Mouse (Mus musculus): ENCODE measurements around the gene Cux1.
A peak's percentile ranks its signal among the peaks of the same experiment; 100 is the strongest.

The Cux1 gene

DNA sequence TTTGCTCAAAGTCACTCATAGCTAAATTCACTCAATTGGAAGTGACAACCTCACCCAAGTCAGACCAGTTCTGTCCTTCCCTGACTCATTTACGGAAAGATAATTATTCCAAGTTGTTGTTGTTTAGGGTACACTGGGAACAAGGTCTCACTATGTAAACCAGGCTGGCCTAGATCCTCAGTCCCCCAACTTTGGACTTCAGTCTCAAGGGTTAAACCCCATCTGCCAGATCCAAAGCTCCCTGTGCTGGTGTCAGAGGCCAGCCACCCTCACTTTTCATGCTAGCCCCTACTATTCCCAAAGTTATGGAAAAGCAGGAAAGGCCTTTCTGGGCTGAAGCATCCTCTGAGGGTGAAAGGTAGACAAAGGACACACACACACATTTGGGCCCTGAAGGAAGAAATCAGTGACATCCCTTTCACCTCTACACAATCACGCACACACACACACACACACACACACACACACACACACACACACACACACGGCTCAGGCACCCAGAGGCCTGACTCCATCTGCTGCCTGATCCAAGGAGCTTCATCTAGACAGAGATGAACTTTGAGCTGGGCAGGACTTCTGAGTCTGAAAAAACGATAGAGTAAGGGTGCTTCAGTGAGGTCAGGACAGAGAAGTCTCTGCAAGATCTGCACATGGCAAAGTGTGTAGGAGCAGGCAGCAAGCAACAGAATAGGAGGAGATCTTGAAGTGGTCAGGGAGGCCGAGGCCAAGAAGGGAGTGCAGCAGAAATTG, 31.1 kb downstream of the Cux1 start:
- DNase-seq, result no peak

DNA sequence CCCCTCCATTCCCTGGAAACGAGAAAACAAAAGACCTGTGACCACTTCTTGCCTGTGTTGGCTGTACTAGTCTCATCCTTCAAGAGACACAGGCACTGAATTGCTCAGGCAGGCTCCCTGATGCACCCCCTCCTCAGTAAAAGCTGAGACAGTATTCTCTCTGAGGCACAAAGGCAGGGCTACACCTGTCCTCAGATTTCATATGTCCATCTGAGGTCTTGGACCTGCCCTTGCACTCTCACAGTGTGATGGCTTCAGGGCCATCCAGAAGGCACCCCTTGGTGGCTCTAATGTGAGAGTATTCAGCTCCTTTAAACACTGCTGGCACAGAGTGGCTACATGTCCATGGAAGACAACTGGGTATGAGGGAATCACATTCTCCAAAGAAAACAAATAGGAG, 32.1 kb downstream of the Cux1 start:
- DNase-seq, result no peak

DNA sequence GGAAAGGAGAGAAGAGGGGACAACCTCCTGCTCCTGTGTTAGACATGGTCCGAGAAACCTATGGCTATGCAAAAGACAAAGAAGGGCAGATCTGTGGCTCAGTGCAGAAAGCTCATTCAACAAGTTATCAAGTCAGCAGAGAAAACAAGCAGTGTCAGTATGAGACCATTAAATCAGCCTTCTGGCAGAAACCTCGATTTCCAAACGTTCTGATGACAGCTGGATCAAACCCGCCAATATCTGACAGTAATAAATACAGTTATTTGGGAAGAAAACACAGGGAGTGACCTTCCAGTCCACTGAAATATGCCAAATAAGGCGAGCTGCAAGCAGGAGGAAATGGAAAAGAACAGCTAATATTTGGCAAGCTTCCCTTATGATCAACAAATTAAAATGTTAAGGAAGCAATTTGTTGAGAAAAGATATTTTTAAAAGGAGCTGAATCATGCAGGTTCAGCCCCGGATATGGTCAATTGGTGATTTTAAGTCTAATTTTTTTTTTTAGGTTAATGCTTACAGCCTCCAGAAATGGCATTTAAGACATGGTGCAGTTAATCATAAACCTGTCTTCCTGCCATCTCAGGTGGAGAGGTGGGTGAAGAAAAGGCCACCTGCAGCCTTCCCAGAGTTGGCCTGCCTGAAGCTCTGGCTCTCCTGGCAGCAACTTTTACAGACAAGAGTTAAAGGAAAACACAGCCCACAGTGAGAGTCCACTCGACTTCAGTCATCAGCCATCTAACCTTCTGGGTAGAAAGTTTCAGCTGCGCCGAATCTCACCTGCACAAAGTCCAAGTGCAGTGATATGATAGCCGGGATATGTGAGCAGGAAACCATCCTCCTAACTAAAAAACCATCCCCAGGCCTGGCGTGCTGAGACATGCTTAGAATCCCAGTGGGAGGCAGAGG, 33.7 kb downstream of the Cux1 start:
- DNase-seq, result peak in 1 of 2 experiments; percentile 42

DNA sequence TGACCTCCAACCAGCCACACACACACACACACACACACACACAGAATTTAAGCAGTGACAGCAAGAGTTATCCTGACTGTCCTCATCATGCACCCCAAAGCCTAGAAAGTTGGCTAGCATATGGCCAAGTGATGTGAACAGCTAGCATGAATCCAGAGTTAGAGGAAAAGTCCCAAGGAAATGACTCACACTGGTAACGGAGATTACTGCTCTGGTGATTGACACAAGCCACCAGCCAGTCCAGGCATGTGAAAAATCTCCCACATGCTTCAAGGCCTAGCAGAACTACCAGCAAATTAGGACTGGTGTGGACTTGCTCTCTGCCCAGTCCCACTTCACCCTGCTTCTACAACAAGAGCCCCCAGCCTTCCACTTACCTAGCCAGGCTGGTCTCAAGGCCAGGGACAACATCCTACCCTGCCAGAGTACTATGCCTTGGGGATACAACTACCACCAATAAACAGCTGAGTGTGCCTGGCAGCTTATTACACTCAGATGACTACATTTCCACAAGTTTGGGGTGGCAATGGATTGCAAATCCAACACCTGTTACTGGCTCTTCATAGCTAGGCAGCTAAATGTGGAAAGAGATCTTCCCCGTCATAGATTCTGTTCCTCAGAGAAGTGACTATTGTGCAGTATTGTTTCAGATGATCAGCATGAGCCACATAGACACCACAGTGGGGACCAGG, 35.5 kb downstream of the Cux1 start:
- no peak for DNase-seq

DNA sequence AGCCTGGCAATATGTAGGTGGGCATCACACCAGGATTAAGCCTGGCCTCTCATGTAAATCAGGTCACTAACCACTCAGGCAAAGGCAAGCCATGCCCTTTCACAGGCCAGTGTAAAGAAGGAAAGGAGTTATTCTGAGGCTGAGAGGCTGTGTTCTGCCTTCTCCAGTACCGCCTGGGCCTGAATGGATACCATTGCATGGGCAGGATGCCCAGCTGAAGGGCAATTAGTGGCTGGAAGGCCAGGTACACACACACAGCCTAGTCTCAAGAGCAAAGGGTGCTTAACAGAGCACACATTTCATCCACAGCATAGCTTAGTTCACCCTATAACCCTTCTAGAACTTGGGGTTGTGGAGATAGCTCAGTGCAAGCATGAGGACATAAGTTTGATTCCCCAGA, 36.4 kb downstream of the Cux1 start:
- DNase-seq, result peak; percentile 76 to 82

DNA sequence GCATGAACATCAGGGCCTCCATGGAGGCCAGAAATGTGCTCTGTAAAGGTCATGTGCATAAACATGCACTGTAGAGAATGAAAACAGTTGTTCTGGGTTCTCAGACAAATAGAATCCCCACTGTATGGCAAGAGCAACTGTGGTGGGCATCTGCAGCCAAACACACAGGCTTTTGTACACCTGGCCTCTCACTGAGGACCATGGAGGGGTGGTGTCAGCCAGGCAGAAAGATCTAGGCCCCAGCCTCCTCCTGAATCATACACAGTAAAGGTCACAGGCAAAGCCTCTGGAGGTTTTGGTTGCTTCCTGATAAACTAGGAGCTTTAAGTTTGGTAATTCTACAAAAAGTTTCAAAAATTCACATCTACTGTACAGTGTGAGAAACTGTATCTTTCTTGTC, 38.1 kb downstream of the Cux1 start:
- DNase-seq, result no peak

DNA sequence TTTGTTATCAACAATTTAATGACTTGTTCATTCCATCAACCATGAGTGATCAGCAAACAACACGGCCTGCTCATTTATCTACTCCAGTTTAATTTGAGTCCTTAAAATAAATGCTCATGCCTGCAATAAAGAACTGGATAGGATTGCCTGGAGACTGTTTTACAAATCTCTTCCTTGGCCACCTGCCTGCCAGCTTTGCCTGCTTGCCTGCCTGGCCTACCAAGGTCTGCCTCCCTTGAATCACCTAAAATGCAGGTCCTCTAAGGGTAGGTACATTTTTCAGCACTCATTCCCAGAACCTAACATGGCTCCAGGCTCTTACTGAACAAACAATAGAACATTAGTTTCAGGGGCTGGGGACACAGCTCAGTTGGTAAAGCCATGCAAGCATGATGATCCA, 39.4 kb downstream of the Cux1 start:
- no peak for DNase-seq

DNA sequence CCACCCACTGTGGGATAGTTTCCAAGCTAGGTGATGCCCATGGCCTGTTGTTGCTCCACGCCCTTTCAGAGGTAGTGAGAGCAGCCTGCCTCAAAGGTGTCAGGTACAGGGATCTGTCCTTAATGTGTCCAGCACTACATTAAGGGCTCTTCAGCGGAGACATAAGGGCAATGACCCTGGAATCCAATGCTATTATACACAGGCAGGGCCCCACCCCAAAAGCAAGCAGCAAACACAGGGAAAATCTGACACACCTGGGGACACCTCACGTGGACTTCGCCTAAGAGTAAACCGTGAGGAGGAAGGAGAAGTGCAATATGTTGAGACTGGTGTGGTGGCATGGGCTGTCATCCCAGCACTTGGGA, 40.8 kb downstream of the Cux1 start:
- DNase-seq, result peak; percentile 42 to 68

DNA sequence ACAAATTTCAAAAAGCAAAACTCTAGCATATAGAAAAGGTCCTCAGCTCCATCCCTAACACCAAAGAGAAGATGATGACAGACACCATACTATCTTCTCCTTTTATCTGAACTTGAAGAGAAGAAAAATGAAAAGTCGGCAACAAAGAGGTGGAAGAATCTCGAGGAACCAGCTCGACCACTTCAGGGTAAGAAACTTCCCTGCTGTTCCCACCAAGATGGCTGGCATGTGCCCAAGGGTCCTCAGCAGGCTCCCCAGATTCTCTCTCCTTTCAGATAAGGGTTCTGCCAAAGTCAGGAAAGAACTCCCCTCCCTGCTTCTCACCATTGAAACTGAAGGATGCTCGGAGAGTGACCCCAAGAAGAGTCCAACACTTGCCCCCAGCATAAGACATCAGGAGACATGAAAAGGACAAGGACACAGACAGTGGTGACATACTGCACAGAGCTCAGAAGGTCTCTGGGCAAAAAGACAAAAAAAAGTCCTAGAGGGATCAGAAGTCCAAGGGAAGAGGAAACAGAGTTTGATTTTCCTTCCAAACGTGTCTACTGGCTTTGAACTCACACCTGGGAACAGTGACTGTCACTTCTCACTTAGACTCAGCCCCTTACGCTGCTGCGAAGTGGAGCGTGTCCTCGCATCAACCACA, 41.3 kb downstream of the Cux1 start:
- DNase-seq, result peak; percentile 72 to 81

DNA sequence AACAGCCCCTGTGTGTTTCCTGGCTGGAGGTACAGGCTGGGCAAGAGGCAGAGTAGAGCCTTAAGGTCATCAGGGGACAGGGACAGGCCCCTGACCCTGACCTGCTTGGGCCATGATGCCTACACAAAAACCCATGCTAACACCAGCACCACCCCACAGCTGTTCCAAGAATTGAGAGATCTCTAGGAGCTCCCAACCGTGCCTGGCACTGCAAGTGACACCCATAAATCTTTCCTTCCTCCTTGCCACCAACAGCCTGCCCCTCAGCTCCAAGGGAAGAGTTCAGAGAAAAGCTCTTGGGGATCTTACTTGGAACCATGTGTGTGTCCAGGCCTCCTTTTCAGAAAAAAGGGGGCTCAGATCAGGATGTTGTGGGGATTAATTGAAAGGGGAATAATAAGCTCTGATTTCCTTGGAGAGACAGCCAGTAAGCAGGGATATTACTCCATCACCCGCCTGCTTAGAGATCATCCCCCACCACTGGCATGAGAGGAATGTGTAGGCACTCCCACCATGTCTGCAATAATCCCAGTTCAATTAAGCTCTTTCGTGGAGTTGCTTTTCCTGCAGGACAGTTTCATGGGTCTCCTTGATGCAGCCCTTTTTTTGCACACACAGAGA, 44.3 kb downstream of the Cux1 start:
- no peak for DNase-seq

DNA sequence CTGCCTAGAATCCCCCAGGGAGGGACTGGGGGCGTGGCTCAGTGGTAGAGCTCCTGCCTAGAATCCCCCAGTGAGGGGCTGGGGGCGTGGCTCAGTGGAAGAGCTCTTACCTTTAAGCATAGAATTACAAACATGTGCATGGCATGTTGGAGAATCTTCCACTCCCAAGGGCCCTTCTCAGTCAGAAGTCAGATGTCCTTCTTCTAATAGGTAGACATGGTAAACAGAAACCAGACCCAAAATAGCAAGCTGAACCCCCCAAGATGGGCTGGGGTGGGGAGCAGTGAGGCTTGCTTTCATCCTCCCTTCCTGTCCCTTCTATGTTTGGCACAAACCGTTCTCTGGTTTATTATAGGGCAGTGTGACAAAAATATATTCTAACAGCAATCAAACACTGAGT, 45.6 kb downstream of the Cux1 start:
- no peak for DNase-seq

DNA sequence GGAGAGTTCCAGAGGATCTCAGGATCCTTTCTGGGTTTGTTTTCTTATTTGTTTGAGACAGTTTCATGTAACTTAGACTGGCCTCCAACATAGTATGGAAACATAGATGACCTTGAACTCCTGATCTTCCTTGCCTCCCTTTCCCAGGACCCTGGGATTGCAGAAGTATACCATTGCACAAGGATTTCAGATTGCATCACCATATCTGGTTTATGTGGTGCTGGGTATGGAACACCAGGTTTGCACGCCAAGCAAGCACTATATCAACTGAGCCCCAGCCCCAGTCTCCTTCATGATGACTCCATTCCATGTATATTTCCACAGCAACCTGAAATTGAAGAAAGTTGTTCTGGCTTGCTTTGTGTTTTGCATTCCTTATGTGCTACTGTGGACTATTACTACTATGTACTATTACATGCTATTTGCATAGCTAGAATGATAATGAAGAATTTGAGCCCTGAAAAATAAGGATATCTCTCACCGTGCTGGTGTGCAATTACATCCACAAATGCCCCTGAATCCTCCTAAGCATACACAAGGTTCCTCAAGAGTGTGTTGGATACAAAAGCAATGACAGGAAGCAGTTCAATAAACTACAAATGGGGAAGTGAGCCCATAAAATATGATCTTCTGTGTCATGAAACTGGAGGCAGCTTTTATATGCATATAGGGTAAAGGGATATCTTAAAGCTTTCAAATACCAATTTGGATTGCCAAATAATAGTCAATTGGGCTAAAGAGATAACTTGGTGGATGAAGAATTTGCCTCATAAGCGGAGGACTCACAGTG, 48.4 kb downstream of the Cux1 start:
- DNase-seq, result no peak

DNA sequence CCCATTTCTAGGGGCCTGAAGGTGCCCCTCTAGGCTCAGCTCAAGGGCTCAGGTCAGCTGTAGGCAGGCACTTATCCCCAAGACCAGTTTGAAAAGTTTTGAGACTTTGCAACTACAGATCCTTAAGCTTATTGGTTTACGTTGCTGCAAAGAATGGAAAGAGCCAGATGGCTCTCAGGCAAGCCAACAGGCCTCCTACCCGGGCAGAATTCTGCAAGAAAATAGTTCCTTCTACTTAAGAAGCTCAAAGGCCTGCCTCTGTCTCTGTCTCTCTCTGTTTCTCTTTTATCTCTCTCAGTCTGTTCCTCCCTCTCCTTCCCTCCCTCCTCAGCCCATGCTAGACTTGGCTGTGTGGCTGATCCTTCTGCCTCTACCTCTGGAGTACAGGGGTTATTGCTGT, 49.8 kb downstream of the Cux1 start:
- no peak for DNase-seq

DNA sequence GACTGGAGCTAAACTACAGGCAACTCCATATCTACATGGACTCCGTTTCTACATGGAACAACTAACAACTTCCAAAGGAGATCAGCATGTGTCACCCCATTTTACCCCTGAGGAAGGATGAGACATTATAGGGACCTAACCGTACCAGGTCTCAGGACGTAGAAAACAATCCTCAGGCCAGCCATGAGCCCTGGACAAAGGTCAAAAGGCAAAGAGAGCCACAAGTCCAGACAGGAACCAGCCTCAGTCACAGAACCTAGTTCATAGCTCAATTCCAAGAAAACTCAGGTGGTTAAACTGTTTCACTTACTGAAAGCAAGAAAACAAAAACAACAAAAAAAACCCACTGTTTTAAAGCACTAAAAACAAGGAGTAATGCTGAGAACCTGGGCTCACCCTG, 50.7 kb downstream of the Cux1 start:
- DNase-seq, result no peak

DNA sequence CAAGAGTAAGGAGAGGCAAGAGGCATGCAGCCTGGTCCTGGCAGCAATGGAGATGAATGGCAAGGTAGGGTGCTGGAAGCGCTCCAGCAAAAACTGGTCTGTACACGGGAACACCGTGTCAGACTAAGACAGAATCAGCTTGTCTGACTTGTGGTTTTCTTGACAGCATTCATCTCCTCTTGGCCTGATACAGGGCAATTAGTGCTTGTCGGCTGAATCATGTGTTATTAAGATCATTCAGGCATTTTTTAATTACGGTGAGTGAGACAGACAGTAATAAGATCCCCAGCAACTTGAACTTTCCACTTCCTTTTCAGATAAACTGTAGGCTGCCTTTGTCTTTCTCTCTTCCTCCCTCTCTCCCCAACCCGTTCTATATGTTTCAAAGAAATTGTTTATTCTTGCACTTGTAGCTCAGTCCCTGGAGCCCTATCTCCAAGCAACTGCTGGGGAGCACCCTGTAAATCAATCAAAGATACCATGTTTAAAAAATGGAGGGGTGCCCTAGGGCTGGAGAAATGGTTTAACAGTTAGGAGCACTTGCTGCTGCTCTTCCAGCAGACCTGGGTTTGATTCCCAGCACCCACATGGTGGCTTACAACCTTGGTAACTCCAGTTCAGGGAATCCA, 53.1 kb downstream of the Cux1 start:
- peak in 1 of 2 experiments; percentile 56 for DNase-seq

DNA sequence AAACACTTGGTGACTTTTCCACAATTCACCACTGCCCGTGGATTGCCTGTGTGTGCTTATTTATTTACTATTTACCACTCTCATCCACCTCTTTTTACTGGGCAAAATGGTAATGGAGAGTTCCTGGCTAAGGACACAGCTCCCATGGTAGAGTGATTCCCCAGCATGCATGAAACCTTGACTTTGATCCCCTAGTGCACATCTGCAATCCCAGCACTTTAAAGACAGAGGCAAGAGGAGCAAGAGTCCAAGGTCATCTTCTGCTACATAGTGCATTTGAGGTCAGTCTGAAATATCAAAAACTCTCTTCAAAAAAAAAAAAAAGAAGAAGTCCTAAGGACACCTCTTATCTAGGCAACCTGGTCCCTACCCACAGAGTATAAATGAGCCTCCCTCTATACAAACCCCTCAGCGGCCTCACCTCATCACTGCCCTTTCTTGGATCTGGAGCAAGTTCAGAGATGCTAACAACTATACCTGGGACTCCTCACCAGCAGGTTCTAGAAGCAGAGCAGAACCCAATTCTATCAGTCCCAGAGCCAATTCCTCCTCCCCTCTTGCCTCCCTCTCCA, 55.1 kb downstream of the Cux1 start:
- DNase-seq, result no peak

DNA sequence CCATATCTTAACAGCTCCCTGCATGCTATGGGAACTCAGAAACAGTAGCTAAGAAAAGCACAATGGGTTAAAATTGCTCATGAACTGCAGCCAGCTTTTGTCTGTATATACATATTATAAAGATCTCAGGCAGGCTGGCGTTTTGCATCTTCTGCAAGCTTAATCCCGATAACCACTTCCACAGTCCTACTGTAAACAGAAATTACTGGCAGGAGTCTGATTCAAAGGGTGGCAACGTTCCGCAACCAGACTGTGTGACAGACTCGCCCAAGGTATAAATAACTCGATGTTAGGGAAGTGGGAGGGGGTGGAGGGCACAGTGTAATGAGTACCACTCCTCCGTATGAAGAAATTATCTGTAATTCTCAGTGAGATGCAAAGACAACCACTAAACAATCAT, 55.9 kb downstream of the Cux1 start:
- DNase-seq, result no peak

DNA sequence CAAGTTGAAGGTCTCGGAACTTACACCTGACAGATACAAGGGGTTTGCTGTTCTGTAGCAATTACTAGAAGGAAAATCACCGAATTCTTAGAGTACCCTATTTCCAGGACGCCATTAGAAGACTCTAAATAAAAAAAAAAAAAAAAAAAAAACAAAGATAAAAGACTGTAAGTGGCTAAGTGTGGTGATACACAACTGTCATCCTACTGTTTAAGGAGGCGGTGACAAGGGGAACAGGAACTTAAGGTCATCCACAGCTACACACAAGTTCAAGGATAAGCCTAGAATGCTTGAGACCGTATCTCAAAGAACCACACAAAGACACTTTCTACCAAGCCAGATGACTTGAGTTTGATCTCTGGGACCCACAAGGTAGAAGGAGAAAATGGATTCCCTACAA, 56.7 kb downstream of the Cux1 start:
- DNase-seq, result no peak

DNA sequence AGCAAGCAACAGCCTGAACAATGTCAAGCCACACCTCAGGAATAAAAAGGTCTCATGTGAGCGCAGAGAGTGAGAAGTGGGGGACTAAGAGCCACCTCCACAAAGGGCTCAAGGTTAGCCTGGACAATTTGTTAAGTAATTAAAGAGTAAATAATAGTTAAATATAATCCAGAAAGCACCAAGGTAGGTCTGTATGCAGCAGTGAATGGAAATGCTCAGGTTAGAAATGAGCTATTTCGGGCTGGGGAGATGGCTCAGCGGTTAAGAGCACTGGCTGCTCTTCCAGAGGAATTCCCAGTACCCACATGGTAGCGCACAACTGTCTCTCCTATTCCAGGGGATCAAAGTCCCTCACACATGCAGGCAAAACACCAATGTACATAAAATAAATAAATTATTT, 59.7 kb downstream of the Cux1 start:
- DNase-seq, result no peak

DNA sequence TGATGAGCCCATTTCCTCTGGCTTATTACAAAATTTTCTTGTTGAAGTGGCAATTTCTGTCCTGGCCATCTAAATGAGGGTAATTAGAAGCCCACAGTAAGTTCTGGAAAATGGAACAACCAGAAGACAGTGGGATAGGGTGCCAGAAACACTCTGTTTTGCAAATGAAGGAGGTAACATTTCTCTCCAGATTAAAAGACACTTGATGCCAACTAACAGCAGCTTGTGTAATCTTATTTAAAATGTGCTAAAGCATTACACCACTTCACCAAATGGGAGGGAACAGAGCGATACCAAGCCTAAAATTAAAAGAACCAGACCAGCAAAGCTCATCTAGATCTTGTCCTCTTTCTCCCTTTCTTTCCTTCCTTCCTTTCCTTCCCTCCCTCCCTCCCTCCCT, 61.0 kb downstream of the Cux1 start:
- no peak for DNase-seq

DNA sequence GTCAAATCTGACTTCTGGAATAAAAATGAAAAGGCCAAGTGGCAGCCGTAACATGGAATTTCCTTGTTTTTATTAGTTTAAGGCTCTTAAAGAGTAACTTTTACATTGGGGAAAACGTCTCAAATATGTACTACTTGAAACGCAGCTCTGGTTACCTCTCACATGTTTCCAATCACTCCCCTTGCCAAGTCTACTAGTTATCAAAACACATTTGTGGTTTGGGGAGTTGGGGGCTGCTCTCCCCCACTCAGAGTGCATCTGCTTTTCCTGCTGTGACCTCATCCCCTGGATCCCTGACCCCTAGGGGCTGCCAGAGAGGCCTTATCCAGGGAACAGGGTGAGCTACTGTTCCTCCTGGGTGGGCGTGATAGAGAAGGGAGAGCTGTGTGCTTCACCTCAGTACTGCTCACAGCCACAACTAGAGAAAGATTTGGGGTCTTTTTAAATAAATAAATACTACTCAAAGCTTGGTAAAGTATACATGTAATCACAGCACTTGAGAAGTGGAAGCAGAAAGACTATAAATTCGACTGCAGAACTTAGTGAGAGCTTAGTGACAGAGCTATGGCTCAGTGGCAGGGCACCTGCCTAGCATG, 64.7 kb downstream of the Cux1 start:
- DNase-seq, result no peak
